Mouse (Mus musculus) adrenal gland, postnatal 0 days (tissue): ENCODE data around the gene Pgd. TPM values are rescaled to one million over a fixed set of nuclear protein-coding genes. Genes with fewer than 3 reads are reported as not detected.

Source experiments
- polyA plus RNA-seq: library from polyadenylated mRNA; unstranded; fragments of >200 nt; fragmentation: Nextera tagmentation; extraction: Ambion mirVana; gene quantifications from 2 replicates; pipeline ENCODE4 v1.2.1, GENCODE M21; 2015

The Pgd gene
- polyA plus RNA-seq, result 79.1 and 155 TPM in 2 replicates

GRCm38 (mm10) chr4:149166215-149166946 is at the start of gene Pgd:
Gene Pgd, minus strand, starts transcription at chr4:149166771.

GRCm38 (mm10) chr4:149136982-149137770 is 29.4 kb downstream of the Pgd start, which contains the start of gene Cenps:
Gene Cenps, minus strand, starts transcription at chr4:149137629.

GRCm38 (mm10) chr4:149126663-149127062 is 39.9 kb downstream of the Pgd start, which contains the start of gene Cort:
Gene Cort, minus strand, starts transcription at chr4:149126763.

GRCm38 (mm10) chr4:149103875-149104561 is 62.6 kb downstream of the Pgd start, which contains the start of gene Dffa:
Gene Dffa, plus strand, starts transcription at chr4:149104146.

Other genes starting within 250 kb of the Pgd start
- gene Pex14, start 66.9 kb downstream of the Pgd start, polyA plus RNA-seq, result 34.6 and 55.3 TPM in 2 replicates
- 15.4 and 16.5 TPM in 2 replicates for gene Dffa, start 62.6 kb downstream of the Pgd start, polyA plus RNA-seq
- 0.21 TPM in 1 of 2 replicates, not detected in the other for gene Cort, start 40.0 kb downstream of the Pgd start, polyA plus RNA-seq
- 15.4 and 18.2 TPM in 2 replicates for gene Cenps, start 29.1 kb downstream of the Pgd start, polyA plus RNA-seq
- 40.8 and 46.9 TPM in 2 replicates for gene Kif1b, start 140.9 kb upstream of the Pgd start, polyA plus RNA-seq